Mouse (Mus musculus): ENCODE data around the gene Kctd2. TPM values are rescaled to one million over a fixed set of nuclear protein-coding genes. Genes with fewer than 3 reads are reported as not detected.

Gene Kctd2
- polyA plus RNA-seq, 1 experiment from 2014 or later = 17.8 TPM

DNA sequence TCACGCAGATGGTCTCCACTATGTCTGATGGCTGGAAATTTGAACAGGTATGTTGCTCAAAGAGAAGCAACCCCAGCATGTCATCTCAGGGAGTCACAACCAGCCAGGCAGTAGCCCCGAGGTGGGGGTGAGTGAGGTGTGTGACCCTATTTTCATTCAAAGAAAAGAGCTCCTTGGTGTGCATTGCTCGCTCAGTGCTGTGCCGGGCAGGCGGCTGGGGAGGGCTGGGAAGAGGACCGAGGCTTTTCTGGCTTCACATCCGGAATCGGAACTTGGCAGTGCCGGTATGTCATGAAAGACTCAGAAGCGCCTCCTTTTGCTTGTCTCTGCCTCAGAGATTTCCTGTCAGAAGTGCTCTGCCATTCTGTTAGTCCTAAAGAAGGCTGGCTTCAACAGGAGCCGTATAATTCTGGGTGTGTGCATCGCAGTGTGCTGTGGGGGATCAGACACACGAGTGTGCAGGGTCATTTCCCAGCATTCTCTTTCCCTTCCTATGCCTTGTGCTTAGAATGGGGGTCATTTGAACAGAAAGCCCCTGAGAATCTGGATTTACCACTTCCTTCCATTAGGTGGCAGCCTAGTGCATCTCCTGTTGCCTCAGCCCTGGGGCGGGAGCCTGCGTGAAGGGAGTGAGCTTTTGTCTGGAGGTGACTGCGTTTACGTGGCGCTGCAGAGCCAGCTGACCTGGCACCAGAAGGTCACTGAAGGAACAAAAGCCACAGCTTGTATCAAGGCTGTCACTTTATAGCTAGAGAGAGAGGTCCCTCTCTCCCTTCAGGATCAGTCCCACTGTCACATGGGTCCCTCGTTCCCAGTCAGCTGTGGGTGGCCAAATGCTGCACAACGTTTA is 7.8 kb downstream of the Kctd2 start:
- ATAC-seq (peak; percentile 78), DNase-seq (ENCODE audit: low spot score) (peak; percentile 90)
- peak overlapping the region; percentile 10; the same call in 1 of the 2 replicates for H3K9ac ChIP-seq (ENCODE audit: low read length)
- WGBS = 33% methylated on average over 20 of the region's 20 CpGs
- H3K36me3 ChIP-seq (ENCODE audit: control insufficient read depth, insufficient read depth, low read length) = peaks cover 76% of the 10 kb centered on the region
- H3K27ac ChIP-seq (ENCODE audit: low read depth, low read length) = peak overlapping the region; percentile 23; the same call in 1 of the 2 replicates
- no peaks in the 10 kb centered on the region for H3K4me1 ChIP-seq (ENCODE audit: control insufficient read depth, insufficient read depth, low read length)
- H3K4me3 ChIP-seq (ENCODE audit: low read depth, low read length) = no peak overlapping the region
- no peaks in the 10 kb centered on the region for H3K27me3 ChIP-seq (replicated peaks; ENCODE audit: control insufficient read depth, insufficient read depth, low read length)
- H3K4me2 ChIP-seq (ENCODE audit: low read length) = peak overlapping the region; percentile 27; the same call in 1 of the 2 replicates
- H3K9me3 ChIP-seq (replicated peaks; ENCODE audit: control insufficient read depth, low read length) = no peaks in the 10 kb centered on the region

DNA sequence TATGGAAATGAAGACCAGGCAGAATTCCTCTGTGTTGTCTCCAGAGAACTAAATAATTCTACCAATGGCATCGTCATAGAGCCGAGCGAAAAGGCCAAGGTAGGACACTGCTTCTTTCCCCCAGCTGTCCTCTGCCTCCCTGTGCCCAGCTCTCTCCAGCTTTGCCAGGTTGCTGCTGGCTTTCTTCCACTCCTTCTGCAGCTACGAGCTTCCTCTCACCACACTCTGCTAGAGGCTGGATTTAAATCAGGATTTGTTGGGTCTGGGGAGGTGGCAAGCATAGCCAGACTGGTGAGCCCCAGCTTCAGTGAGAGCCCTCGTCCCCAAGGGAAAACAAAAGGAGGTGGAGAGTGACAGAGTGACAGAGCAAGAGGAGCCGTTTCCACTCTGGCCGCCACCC is 9.4 kb downstream of the Kctd2 start:
- peaks cover 79% of the 10 kb centered on the region for H3K36me3 ChIP-seq (ENCODE audit: control insufficient read depth, insufficient read depth, low read length)
- 84% methylated on average over 7 of the region's 7 CpGs for WGBS
- H3K9me3 ChIP-seq (replicated peaks; ENCODE audit: control insufficient read depth, low read length) = no peaks in the 10 kb centered on the region
- H3K4me2 ChIP-seq (ENCODE audit: low read length) = no peak overlapping the region
- no peaks in the 10 kb centered on the region for H3K4me1 ChIP-seq (ENCODE audit: control insufficient read depth, insufficient read depth, low read length)
- no peak overlapping the region for H3K27ac ChIP-seq (ENCODE audit: low read depth, low read length)
- ATAC-seq = no peak
- H3K9ac ChIP-seq (ENCODE audit: low read length) = no peak overlapping the region
- H3K4me3 ChIP-seq (ENCODE audit: low read depth, low read length) = no peak overlapping the region
- H3K27me3 ChIP-seq (replicated peaks; ENCODE audit: control insufficient read depth, insufficient read depth, low read length) = no peaks in the 10 kb centered on the region
- no peak for DNase-seq (ENCODE audit: low spot score)

DNA sequence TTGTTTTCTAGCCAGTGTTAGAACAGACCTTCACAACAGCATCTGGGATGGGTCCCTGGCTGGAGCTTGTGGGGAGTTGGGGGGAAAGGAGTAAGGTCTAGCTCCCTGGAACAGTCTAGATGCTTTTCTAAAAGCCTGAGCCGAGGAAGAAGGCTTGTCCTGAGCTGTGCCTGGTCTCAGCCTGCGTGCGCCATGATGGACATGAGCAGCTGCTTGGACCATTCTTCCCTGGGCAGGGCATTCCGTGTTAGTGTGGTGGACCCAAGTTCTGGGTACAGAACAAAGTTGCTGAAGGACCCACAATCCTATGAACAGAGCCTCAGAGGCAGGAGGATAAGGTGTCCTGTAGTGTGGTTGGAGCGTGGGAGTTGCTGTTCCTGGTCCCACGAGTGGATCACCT is 10.6 kb downstream of the Kctd2 start:
- Histone ChIP-seq H3K9me3 (replicated peaks; ENCODE audit: control insufficient read depth, low read length) (no peaks in the 10 kb centered on the region), H3K4me1 (ENCODE audit: control insufficient read depth, insufficient read depth, low read length) (no peaks in the 10 kb centered on the region), H3K27me3 (replicated peaks; ENCODE audit: control insufficient read depth, insufficient read depth, low read length) (no peaks in the 10 kb centered on the region), H3K36me3 (ENCODE audit: control insufficient read depth, insufficient read depth, low read length) (peaks cover 66% of the 10 kb centered on the region), H3K4me3 (ENCODE audit: low read depth, low read length) (no peak overlapping the region), H3K4me2 (ENCODE audit: low read length) (no peak overlapping the region), H3K27ac (ENCODE audit: low read depth, low read length) (no peak overlapping the region), H3K9ac (ENCODE audit: low read length) (no peak overlapping the region)
- 94% methylated on average over 6 of the region's 6 CpGs for WGBS
- no peak for ATAC-seq
- DNase-seq (ENCODE audit: low spot score) = no peak

DNA sequence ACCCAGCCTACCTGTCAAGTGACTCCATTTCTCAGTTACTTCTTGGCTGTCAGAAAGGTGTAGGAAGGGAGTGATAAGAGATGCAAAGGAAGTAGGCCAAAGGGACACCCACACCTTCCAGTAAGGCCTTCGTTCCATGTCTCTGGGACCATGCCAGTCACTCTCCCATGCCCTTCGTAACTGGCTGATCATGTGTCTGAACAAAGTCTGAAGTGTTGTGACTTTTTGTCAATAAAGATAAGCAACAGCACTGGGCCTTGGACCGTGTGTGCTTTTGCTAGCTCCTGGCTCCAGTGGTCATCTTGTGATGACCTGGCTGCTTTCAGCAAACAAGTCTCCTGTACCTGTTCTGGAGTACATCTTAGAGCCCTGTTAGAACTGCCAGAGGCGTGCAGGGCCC is 12.9 kb downstream of the Kctd2 start:
- Histone ChIP-seq H3K9ac (ENCODE audit: low read length) (no peak overlapping the region), H3K4me1 (ENCODE audit: control insufficient read depth, insufficient read depth, low read length) (peaks cover 3% of the 10 kb centered on the region; the same call in 1 of the 2 replicates), H3K27ac (ENCODE audit: low read depth, low read length) (no peak overlapping the region), H3K4me3 (ENCODE audit: low read depth, low read length) (no peak overlapping the region), H3K36me3 (ENCODE audit: control insufficient read depth, insufficient read depth, low read length) (peaks cover 47% of the 10 kb centered on the region), H3K4me2 (ENCODE audit: low read length) (no peak overlapping the region), H3K27me3 (replicated peaks; ENCODE audit: control insufficient read depth, insufficient read depth, low read length) (no peaks in the 10 kb centered on the region), H3K9me3 (replicated peaks; ENCODE audit: control insufficient read depth, low read length) (no peaks in the 10 kb centered on the region)
- ATAC-seq (no peak), DNase-seq (ENCODE audit: low spot score) (no peak)
- WGBS = 82% methylated on average over 4 of the region's 4 CpGs

DNA sequence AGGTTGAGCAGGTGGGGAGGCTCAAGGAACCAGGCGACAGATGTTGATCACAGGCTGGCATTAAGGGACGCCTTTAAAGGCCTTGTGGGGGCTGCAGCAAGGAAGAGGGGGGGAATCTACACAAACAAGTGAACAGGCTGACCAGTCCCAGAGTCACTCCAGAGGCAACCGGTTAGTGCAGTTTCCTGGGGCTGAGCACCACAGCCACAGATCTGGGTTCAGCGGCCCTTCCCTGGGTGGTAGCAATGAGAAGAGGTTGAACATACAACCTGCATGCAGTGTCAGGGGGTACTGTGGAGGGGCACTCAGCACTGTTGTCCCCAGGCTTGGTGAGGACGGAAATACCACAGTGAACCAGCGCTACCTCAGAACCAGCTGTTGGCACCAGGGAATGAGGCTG is 13.4 kb downstream of the Kctd2 start:
- Histone ChIP-seq H3K9me3 (replicated peaks; ENCODE audit: control insufficient read depth, low read length) (no peaks in the 10 kb centered on the region), H3K27me3 (replicated peaks; ENCODE audit: control insufficient read depth, insufficient read depth, low read length) (no peaks in the 10 kb centered on the region), H3K4me2 (ENCODE audit: low read length) (no peak overlapping the region), H3K4me3 (ENCODE audit: low read depth, low read length) (no peak overlapping the region), H3K4me1 (ENCODE audit: control insufficient read depth, insufficient read depth, low read length) (peaks cover 3% of the 10 kb centered on the region; the same call in 1 of the 2 replicates), H3K9ac (ENCODE audit: low read length) (no peak overlapping the region), H3K27ac (ENCODE audit: low read depth, low read length) (no peak overlapping the region), H3K36me3 (ENCODE audit: control insufficient read depth, insufficient read depth, low read length) (peaks cover 46% of the 10 kb centered on the region)
- DNase-seq (ENCODE audit: low spot score) (no peak), ATAC-seq (no peak)
- WGBS = 81% methylated on average over 6 of the region's 6 CpGs

DNA sequence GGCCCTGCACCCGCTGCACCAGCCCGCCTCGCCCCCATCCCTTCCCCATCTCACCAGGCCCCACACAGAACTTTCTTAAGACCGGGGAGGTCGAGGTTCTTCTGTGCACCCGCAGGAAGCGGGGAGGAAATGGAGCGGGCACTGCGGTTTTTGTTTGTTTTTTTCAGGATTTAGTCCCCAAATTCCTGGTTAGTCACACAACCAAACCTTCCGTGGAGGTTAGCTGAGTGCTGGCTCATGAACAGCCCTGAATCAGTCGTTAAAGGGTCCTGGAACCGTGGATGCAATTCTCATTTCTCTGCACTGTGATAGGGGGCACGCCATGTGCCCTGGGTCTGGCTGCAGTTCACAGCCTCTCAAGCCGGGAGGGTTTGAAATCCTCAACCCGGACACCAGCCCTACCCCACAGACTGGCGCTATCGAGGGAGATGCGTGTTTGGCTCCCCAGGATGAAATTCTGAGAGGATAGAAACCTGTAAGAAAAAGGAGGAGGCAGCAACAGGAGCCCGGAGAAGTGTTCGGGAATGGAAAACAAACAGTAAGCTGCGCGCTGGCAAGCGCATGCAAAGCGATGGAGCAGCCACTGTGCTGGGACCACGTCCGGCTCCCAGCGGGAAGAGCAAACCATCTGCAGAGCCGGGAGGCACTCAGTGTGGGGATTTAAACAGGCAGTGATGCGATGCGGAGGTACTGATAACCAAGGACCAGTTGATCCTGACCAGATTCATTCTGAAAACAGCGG is 15.8 kb downstream of the Kctd2 start:
- Histone ChIP-seq H3K27ac (ENCODE audit: low read depth, low read length) (no peak overlapping the region), H3K4me1 (ENCODE audit: control insufficient read depth, insufficient read depth, low read length) (peaks cover 3% of the 10 kb centered on the region; the same call in 1 of the 2 replicates), H3K36me3 (ENCODE audit: control insufficient read depth, insufficient read depth, low read length) (peaks cover 25% of the 10 kb centered on the region), H3K9ac (ENCODE audit: low read length) (peak overlapping the region; percentile 38; the same call in 1 of the 2 replicates), H3K4me2 (ENCODE audit: low read length) (peak overlapping the region; percentile 56), H3K27me3 (replicated peaks; ENCODE audit: control insufficient read depth, insufficient read depth, low read length) (no peaks in the 10 kb centered on the region), H3K9me3 (replicated peaks; ENCODE audit: control insufficient read depth, low read length) (no peaks in the 10 kb centered on the region), H3K4me3 (ENCODE audit: low read depth, low read length) (peak overlapping the region; percentile 21; the same call in 1 of the 2 replicates)
- peak; percentile 61; the same call in 1 of the 2 replicates for ATAC-seq
- WGBS = 9% methylated on average over 31 of the region's 31 CpGs
- DNase-seq (ENCODE audit: low spot score) = peak; percentile 72

DNA sequence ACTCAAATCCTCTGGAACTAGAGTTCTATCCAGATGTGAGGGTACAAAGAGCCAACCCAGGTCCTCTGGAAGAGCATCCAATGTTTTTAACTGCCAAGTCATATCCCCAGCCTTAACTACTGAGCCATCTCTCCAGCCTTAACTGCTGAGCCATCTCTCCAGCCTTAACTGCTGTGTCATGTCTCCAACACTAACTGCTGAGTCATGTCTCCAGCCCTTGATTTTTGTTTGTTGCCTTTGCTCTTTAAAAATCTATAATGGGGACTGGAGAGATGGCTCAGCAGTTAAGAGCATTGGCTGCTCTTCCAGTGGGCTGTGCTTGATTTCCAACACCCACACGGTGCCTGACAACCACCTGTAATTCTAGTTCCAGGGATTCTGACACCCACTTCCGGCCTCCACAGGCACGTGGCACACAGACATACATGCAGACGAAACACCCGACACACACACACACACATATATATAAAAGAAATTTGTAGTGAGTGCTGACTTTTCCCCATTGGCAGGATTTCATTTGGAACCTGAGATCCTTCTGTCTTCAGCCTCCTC is 17.7 kb downstream of the Kctd2 start:
- H3K36me3 ChIP-seq (ENCODE audit: control insufficient read depth, insufficient read depth, low read length) = peaks cover 7% of the 10 kb centered on the region
- 81% methylated on average over 5 of the region's 5 CpGs for WGBS
- H3K4me2 ChIP-seq (ENCODE audit: low read length) = no peak overlapping the region
- no peaks in the 10 kb centered on the region for H3K9me3 ChIP-seq (replicated peaks; ENCODE audit: control insufficient read depth, low read length)
- H3K27me3 ChIP-seq (replicated peaks; ENCODE audit: control insufficient read depth, insufficient read depth, low read length) = no peaks in the 10 kb centered on the region
- H3K4me3 ChIP-seq (ENCODE audit: low read depth, low read length) = no peak overlapping the region
- H3K27ac ChIP-seq (ENCODE audit: low read depth, low read length) = no peak overlapping the region
- no peak overlapping the region for H3K9ac ChIP-seq (ENCODE audit: low read length)
- H3K4me1 ChIP-seq (ENCODE audit: control insufficient read depth, insufficient read depth, low read length) = peaks cover 3% of the 10 kb centered on the region; the same call in 1 of the 2 replicates
- ATAC-seq (no peak), DNase-seq (ENCODE audit: low spot score) (no peak)

DNA sequence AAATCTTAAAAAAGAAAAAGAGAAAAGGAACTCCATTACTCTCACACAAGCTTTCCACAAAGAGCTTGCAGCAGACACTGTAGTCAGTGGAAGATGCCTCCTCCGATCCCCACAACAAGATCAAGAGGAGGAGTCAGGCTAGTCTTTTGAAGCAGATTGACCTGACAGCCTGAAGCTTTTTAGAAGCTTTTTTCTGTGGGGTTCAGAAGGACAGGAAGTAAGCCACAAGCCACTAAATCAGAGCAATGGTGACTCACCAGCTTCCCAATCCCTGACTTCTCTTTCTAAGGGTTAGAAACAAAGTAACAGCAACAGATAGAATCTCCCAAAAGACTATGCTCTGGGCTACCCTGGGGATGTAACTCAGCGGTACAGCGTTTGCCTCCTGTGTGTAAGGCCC is 19.4 kb downstream of the Kctd2 start:
- DNase-seq (ENCODE audit: low spot score) = no peak
- no peak overlapping the region for H3K9ac ChIP-seq (ENCODE audit: low read length)
- H3K4me2 ChIP-seq (ENCODE audit: low read length) = no peak overlapping the region
- peaks cover 3% of the 10 kb centered on the region; the same call in 1 of the 2 replicates for H3K4me1 ChIP-seq (ENCODE audit: control insufficient read depth, insufficient read depth, low read length)
- 92% methylated on average over 3 of the region's 3 CpGs for WGBS
- H3K27ac ChIP-seq (ENCODE audit: low read depth, low read length) = no peak overlapping the region
- H3K9me3 ChIP-seq (replicated peaks; ENCODE audit: control insufficient read depth, low read length) = no peaks in the 10 kb centered on the region
- H3K27me3 ChIP-seq (replicated peaks; ENCODE audit: control insufficient read depth, insufficient read depth, low read length) = no peaks in the 10 kb centered on the region
- no peak for ATAC-seq
- H3K36me3 ChIP-seq (ENCODE audit: control insufficient read depth, insufficient read depth, low read length) = no peaks in the 10 kb centered on the region
- no peak overlapping the region for H3K4me3 ChIP-seq (ENCODE audit: low read depth, low read length)
